8 mouse cellular contexts compared by ENCODE assay signal in the genomic region with DNA sequence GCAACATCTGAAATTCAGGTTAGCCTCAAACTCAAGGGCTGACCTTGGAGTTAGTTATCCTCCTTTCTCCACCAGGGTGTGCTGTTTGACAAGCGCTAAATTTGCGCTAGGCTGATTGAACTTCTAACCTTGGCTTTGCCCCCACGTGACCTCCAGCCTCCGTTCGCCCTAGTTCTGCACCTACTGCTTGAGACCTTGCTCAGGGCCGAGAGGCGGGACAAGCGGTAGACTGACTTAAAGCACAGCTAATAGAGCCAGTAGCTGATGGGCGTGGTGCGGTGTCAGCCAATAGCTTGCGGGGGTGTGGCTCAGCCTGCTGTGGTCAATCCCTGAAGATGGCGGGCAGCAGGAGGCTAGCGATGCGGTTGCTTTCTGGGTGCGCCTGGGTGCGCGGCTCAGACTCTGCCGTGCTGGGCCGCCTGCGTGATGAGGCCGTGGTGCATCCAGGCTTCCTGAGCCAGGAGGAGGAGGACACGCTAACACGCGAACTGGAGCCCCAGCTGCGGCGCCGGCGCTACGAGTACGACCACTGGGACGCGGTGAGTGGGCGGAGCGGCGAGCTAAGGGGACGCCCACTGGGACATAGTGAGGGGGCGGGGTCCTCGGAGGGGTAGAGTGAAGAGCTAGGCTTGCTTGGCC. TPM values are rescaled to one million over a fixed set of nuclear protein-coding genes. Genes with fewer than 3 reads are reported as not detected.
DNase-seq lines count a peak whose midpoint lies in the region; ATAC-seq lines count a peak whose summit lies in the region.

A gene (plus strand): TSS at position 311 of the 639 bp plus-strand sequence.

- peaks cover 5% of the 10 kb centered on the region for H3K4me1 ChIP-seq in forebrain, embryonic 14.5 days (ENCODE audit: control insufficient read depth, insufficient read depth, low read length)
- H3K4me1 ChIP-seq in neural tube, embryonic 15.5 days = peaks cover 28% of the 10 kb centered on the region

- ATAC-seq in forebrain, embryonic 14.5 days = peak; percentile 98
- peak; percentile 97 for ATAC-seq in neural tube, embryonic 15.5 days (ENCODE audit: low FRiP score)

- peak within 1 kb of the TSS; percentile 72 for H3K4me3 ChIP-seq in forebrain, embryonic 14.5 days (ENCODE audit: low read depth, low read length)
- peak within 1 kb of the TSS; percentile 84 for H3K4me3 ChIP-seq in neural tube, embryonic 15.5 days (replicated peaks)

- peak within 1 kb of the TSS; percentile 73 for H3K9ac ChIP-seq in forebrain, embryonic 14.5 days (ENCODE audit: low read length)
- H3K9ac ChIP-seq in neural tube, embryonic 15.5 days (replicated peaks) = peak within 1 kb of the TSS; percentile 78

- H3K27ac ChIP-seq in forebrain, embryonic 14.5 days (ENCODE audit: low read depth, low read length) = peak within 1 kb of the TSS; percentile 48; the same call in 1 of the 2 replicates
- peak within 1 kb of the TSS; percentile 90 for H3K27ac ChIP-seq in neural tube, embryonic 15.5 days (replicated peaks)

- under 1% methylated on average over 38 of the region's 38 CpGs for whole genome bisulfite sequencing in forebrain, embryonic 14.5 days
- WGBS in neural tube, embryonic 15.5 days = under 1% methylated on average over 38 of the region's 38 CpGs

- peak; percentile 100 for DNase-seq in ES-CJ7 (ENCODE audit: low read depth, low spot score)
- peak; percentile 93 for DNase-seq in cerebellum, adult 11 months
- DNase-seq in forebrain, embryonic 14.5 days (ENCODE audit: low spot score) = peak; percentile 96
- DNase-seq in heart, postnatal 14 days = peak; percentile 93 to 94
- peak; percentile 96 for DNase-seq in layer of hippocampus, adult 11-12 months (ENCODE audit: low spot score)
- DNase-seq in lung, adult 18-20 months = peak; percentile 99
- peak; percentile 96 for DNase-seq in testis, postnatal 14 days (ENCODE audit: low spot score)

- H3K4me2 ChIP-seq in forebrain, embryonic 14.5 days (ENCODE audit: low read length) = peak within 1 kb of the TSS; percentile 66
- peak within 1 kb of the TSS; percentile 78 for H3K4me2 ChIP-seq in neural tube, embryonic 15.5 days

- H3K36me3 ChIP-seq in forebrain, embryonic 14.5 days (ENCODE audit: control insufficient read depth, insufficient read depth, low read length) = peaks cover 60% of the 10 kb centered on the region
- H3K36me3 ChIP-seq in neural tube, embryonic 15.5 days = peaks cover 56% of the 10 kb centered on the region

- intact Hi-C loops in heart, postnatal 14 days (cut with DNase I) = loop anchor here (1.0 to 10.0 kb wide), 4 partner anchors 60 to 338 kb away; a partner anchor contains a TSS

- H3K27me3 ChIP-seq in forebrain, embryonic 14.5 days (replicated peaks; ENCODE audit: control insufficient read depth, insufficient read depth, low read length) = no peaks in the 10 kb centered on the region
- no peaks in the 10 kb centered on the region for H3K27me3 ChIP-seq in neural tube, embryonic 15.5 days (replicated peaks)

- H3K9me3 ChIP-seq in forebrain, embryonic 14.5 days (replicated peaks; ENCODE audit: control insufficient read depth, low read length) = no peaks in the 10 kb centered on the region
- no peaks in the 10 kb centered on the region for H3K9me3 ChIP-seq in neural tube, embryonic 15.5 days (replicated peaks)

RNA-seq across cellular contexts. Expression of the gene that starts here (rescaled TPM):
- polyA plus RNA-seq in forebrain, embryonic 14.5 days (2014; fragmentation: Nextera tagmentation; extraction: Ambion mirVana) = 41.9 and 44.8 TPM in 2 replicates
- 10 to 100 TPM; 49.6 to 52.8 TPM for total RNA-seq in heart, postnatal 14 days (2021)
- 56.2 and 59.4 TPM in 2 replicates for polyA plus RNA-seq in neural tube, embryonic 15.5 days (2015; fragmentation: Nextera tagmentation; extraction: Ambion mirVana)

Comparison
In these comparisons a context has a peak if more than half of its experiments do, and no peak if none do; other contexts are left out.
1. Peak in every context shown above with its lines: DNase-seq, ATAC-seq, H3K4me3 ChIP-seq and H3K27ac ChIP-seq.